Mouse (Mus musculus): ENCODE results near the gene Efcab5. TPM values are rescaled to one million over a fixed set of nuclear protein-coding genes. Genes with fewer than 3 reads are reported as not detected.
"Not testable (repeated sequence)": the region's sequence is repeated elsewhere in the genome, so short reads cannot be mapped to it uniquely, and the experiment has no call there.

The Efcab5 gene
- polyA plus RNA-seq, 1 experiment from 2014 or later = 0.22 TPM

DNA sequence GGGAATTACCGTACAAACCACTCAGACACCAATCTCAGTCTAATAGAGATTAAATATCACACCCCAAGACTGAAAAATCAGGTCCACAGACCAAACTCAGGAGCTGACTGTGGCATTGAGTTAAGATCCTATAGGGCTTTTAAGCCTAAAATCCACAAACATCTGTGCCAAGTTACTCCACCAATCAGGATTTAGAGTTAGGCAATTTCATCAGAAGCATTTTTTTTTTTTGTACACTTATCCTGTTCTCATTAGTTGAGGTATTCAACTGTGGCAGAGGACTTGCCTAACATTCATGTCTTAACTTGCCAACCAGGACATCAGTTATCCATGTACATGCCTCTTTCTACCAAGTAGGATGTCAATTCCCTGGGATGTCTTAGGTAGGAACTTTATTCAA lies 109.4 kb downstream of the Efcab5 start:
- H3K27ac ChIP-seq = no peak overlapping the region
- no peak for DNase-seq (ENCODE audit: low spot score)
- peaks cover 22% of the 10 kb centered on the region for H3K36me3 ChIP-seq
- WGBS = 89% methylated on average over 1 of the region's 1 CpGs
- no peak overlapping the region for H3K4me3 ChIP-seq
- peaks cover 14% of the 10 kb centered on the region for H3K4me1 ChIP-seq (replicated peaks)
- H3K27me3 ChIP-seq (ENCODE audit: insufficient read depth, poor library complexity, severe bottlenecking) = peaks cover 3% of the 10 kb centered on the region; the same call in 1 of the 2 replicates
- no peaks in the 10 kb centered on the region for H3K9me3 ChIP-seq

GRCm38 (mm10) chr11:77078273-77079134 lies 110.3 kb downstream of the Efcab5 start, which contains the start of gene Nsrp1:
TSS of gene Nsrp1 (minus strand) at chr11:77078435.
- Histone ChIP-seq H3K36me3 (peaks cover 30% of the 10 kb centered on the region), H3K4me3 (peak within 1 kb of the TSS; percentile 85), H3K27ac (peak within 1 kb of the TSS; percentile 94), H3K4me1 (replicated peaks) (peaks cover 14% of the 10 kb centered on the region), H3K9me3 (no peaks in the 10 kb centered on the region), H3K27me3 (ENCODE audit: insufficient read depth, poor library complexity, severe bottlenecking) (0 out of 2 replicates have a peak, but pooled peaks cover 3% of the 10 kb centered on the region)
- 5% methylated on average over 48 of the region's 48 CpGs for WGBS
- peak; percentile 96 for DNase-seq (ENCODE audit: low spot score)

GRCm38 (mm10) chr11:77077792-77078191 lies 111.0 kb downstream of the Efcab5 start:
- no peak for DNase-seq (ENCODE audit: low spot score)
- WGBS = 3% methylated on average over 16 of the region's 16 CpGs

DNA sequence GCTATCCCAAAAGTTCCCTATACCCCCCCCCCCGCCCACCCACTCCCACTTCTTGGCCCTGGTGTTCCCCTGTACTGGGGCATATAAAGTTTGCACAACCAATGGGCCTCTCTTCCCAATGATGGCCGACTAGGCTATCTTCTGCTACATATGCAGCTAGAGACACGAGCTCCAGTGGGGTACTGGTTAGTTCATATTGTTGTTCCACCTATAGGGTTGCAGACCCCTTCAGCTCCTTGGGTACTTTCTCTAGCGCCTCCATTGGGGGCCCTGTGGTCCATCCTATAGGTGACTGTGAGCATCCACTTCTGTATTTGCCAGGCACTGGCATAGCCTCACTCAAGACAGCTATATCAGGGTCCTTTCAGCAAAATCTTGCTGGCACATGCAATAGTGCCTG lies 111.4 kb downstream of the Efcab5 start:
- H3K27ac ChIP-seq = peak overlapping the region; percentile 94
- peaks cover 14% of the 10 kb centered on the region for H3K4me1 ChIP-seq (replicated peaks)
- not testable (repeated sequence) for DNase-seq (ENCODE audit: low spot score); H3K27me3 ChIP-seq (ENCODE audit: insufficient read depth, poor library complexity, severe bottlenecking); H3K9me3 ChIP-seq
- peak overlapping the region; percentile 85 for H3K4me3 ChIP-seq
- H3K36me3 ChIP-seq = peaks cover 40% of the 10 kb centered on the region
- WGBS = 57% methylated on average over 4 of the region's 4 CpGs

More at GRCm38 (mm10) chr11:77077792-77078191, 111.0 kb downstream of the Efcab5 start:
- Histone ChIP-seq H3K4me3 (peak overlapping the region; percentile 85), H3K4me1 (replicated peaks) (peaks cover 14% of the 10 kb centered on the region), H3K9me3 (no peaks in the 10 kb centered on the region), H3K27ac (peak overlapping the region; percentile 94), H3K27me3 (ENCODE audit: insufficient read depth, poor library complexity, severe bottlenecking) (0 out of 2 replicates have a peak, but pooled peaks cover 3% of the 10 kb centered on the region), H3K36me3 (peaks cover 37% of the 10 kb centered on the region)

DNA sequence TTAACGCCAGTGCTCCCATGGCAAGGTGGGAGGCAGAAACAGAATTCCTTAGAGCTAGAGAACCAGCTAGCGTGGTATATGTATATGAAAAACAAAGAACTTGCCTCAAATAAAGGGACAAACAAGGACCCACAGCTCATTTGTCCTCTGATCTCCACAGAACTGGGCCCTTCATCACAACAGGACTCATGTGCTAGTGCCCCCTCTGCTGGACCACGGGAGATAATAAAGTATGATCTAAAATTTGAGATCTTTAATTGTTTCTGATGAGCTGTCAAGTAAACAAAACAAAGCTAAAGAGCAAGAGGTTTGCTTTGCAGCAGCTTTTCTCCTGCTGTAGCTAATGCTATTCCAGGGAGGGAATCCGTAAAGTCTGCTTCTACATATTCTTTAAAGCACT lies 118.0 kb downstream of the Efcab5 start:
- WGBS = 84% methylated on average over 4 of the region's 4 CpGs
- Histone ChIP-seq H3K9me3 (no peaks in the 10 kb centered on the region), H3K36me3 (peaks cover 64% of the 10 kb centered on the region), H3K4me3 (no peak overlapping the region), H3K27ac (no peak overlapping the region), H3K4me1 (replicated peaks) (no peaks in the 10 kb centered on the region), H3K27me3 (ENCODE audit: insufficient read depth, poor library complexity, severe bottlenecking) (no peaks in the 10 kb centered on the region)
- DNase-seq (ENCODE audit: low spot score) = no peak

GRCm38 (mm10) chr11:77068825-77069224 lies 119.9 kb downstream of the Efcab5 start:
- no peak for DNase-seq (ENCODE audit: low spot score)
- Histone ChIP-seq H3K9me3 (no peaks in the 10 kb centered on the region), H3K36me3 (peaks cover 48% of the 10 kb centered on the region), H3K27me3 (ENCODE audit: insufficient read depth, poor library complexity, severe bottlenecking) (no peaks in the 10 kb centered on the region), H3K4me1 (replicated peaks) (no peaks in the 10 kb centered on the region), H3K27ac (no peak overlapping the region), H3K4me3 (no peak overlapping the region)
- WGBS = 96% methylated on average over 4 of the region's 4 CpGs

DNA sequence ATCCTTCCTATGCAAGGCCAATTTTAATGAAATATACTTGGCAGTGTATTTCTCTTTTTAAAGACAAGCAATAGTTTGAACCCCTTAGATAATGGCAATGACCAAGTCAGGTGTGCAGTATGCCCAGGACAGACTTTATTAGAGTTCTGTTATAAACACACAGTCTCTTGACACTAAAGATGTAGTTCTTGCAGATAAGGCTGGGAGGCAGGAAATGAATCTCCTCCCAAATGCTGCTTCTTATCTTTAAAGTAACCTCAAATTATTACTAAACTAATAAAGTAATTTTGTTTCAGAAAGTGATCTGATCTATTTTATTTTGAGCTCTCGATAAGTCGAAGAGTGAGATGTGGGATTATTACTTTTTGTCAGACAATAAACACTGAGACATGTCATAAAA lies 125.4 kb downstream of the Efcab5 start:
- WGBS = 96% methylated on average over 2 of the region's 2 CpGs
- Histone ChIP-seq H3K27me3 (ENCODE audit: insufficient read depth, poor library complexity, severe bottlenecking) (no peaks in the 10 kb centered on the region), H3K4me3 (no peak overlapping the region), H3K36me3 (peaks cover 21% of the 10 kb centered on the region), H3K4me1 (replicated peaks) (no peaks in the 10 kb centered on the region), H3K27ac (no peak overlapping the region), H3K9me3 (no peaks in the 10 kb centered on the region)
- no peak for DNase-seq (ENCODE audit: low spot score)

GRCm38 (mm10) chr11:77061951-77062350 lies 126.8 kb downstream of the Efcab5 start:
- no peak for DNase-seq (ENCODE audit: low spot score)
- peaks cover 15% of the 10 kb centered on the region; the same call in 1 of the 2 replicates for H3K36me3 ChIP-seq
- no peak overlapping the region for H3K4me3 ChIP-seq
- 85% methylated on average over 5 of the region's 5 CpGs for WGBS
- no peaks in the 10 kb centered on the region for H3K4me1 ChIP-seq (replicated peaks)
- H3K9me3 ChIP-seq = no peaks in the 10 kb centered on the region
- H3K27ac ChIP-seq = no peak overlapping the region
- H3K27me3 ChIP-seq (ENCODE audit: insufficient read depth, poor library complexity, severe bottlenecking) = no peaks in the 10 kb centered on the region

GRCm38 (mm10) chr11:77042816-77043215 lies 146.0 kb downstream of the Efcab5 start:
- peaks cover 37% of the 10 kb centered on the region for H3K36me3 ChIP-seq
- H3K4me3 ChIP-seq = no peak overlapping the region
- 84% methylated on average over 2 of the region's 2 CpGs for WGBS
- no peak for DNase-seq (ENCODE audit: low spot score)
- H3K27ac ChIP-seq = no peak overlapping the region
- H3K27me3 ChIP-seq (ENCODE audit: insufficient read depth, poor library complexity, severe bottlenecking) = no peaks in the 10 kb centered on the region
- no peaks in the 10 kb centered on the region for H3K4me1 ChIP-seq (replicated peaks)
- no peaks in the 10 kb centered on the region for H3K9me3 ChIP-seq

DNA sequence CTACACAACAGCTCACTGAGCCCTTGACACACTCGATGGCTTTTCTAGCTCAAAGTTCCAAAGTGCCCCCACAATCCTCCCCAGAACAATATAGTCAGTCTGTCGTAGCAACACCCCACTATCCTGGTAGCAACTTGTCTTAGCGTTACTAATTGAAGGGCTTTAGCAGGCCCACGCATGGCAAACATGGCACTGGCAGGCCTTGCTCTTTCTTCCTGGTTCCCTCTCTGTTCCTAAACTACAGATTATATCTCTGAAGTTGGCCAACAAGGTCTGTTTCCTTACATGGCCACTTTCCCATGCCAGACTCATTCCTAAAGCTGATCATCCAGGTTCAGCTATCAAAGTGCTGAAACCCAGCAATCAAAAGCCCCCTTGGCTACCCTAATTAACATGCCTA lies 146.9 kb downstream of the Efcab5 start:
- no peak overlapping the region for H3K4me3 ChIP-seq
- 88% methylated on average over 4 of the region's 4 CpGs for WGBS
- peaks cover 28% of the 10 kb centered on the region for H3K36me3 ChIP-seq
- no peaks in the 10 kb centered on the region for H3K4me1 ChIP-seq (replicated peaks)
- no peaks in the 10 kb centered on the region for H3K9me3 ChIP-seq
- H3K27me3 ChIP-seq (ENCODE audit: insufficient read depth, poor library complexity, severe bottlenecking) = no peaks in the 10 kb centered on the region
- no peak overlapping the region for H3K27ac ChIP-seq
- DNase-seq (ENCODE audit: low spot score) = no peak

MicroRNAs within 50 kb of the gene (microRNA counts, 519-probe panel; counts per million panel counts)
- 3,515 counts per million, percentile 85 among the panel's probes with 10 or more counts for microRNA mmu-miR-423-3p
- microRNA mmu-miR-423-5p = 1,255 counts per million, percentile 77 among the panel's probes with 10 or more counts

Other genes starting within 250 kb of the Efcab5 start
- gene Slc6a4, start 190.4 kb downstream of the Efcab5 start, polyA plus RNA-seq (2016; fragmentation: Nextera tagmentation; extraction: Ambion mirVana) = 0.37 and 0.63 TPM in 2 replicates
- gene Nsrp1, start 110.5 kb downstream of the Efcab5 start, polyA plus RNA-seq (2016; fragmentation: Nextera tagmentation; extraction: Ambion mirVana) = 37.1 and 57.0 TPM in 2 replicates
- gene Ssh2, start 27.3 kb upstream of the Efcab5 start, polyA plus RNA-seq (2016; fragmentation: Nextera tagmentation; extraction: Ambion mirVana) = 9.0 and 10.1 TPM in 2 replicates

Measured in hindbrain, embryonic 10.5 days (tissue).